Mouse (Mus musculus): ENCODE results near the gene Prdm15. TPM values are rescaled to one million over a fixed set of nuclear protein-coding genes. Genes with fewer than 3 reads are reported as not detected.
A peak's percentile ranks its signal among the peaks of the same experiment; 100 is the strongest.

Gene Prdm15
- polyA plus RNA-seq, 1 experiment from 2014 or later: 9.4 TPM

- DNase-seq (ENCODE audit: low spot score) (peak; percentile 84), ATAC-seq (ENCODE audit: low read depth) (peak; percentile 30; the same call in 1 of the 2 replicates)
- Histone ChIP-seq H3K9ac (ENCODE audit: low read depth, low read length) (no peak overlapping the region), H3K4me2 (ENCODE audit: low read depth, low read length) (no peak overlapping the region), H3K27ac (replicated peaks; ENCODE audit: low read depth, low read length) (no peak overlapping the region), H3K4me3 (ENCODE audit: low read depth, low read length) (no peak overlapping the region), H3K27me3 (replicated peaks; ENCODE audit: control insufficient read depth, insufficient read depth, low read length) (no peaks in the 10 kb centered on the region), H3K4me1 (ENCODE audit: control insufficient read depth, insufficient read depth, low read length) (no peaks in the 10 kb centered on the region), H3K9me3 (ENCODE audit: control insufficient read depth, low read length) (no peaks in the 10 kb centered on the region), H3K36me3 (ENCODE audit: control insufficient read depth, insufficient read depth, low read length) (peaks cover 95% of the 10 kb centered on the region)
- WGBS: 81% methylated on average over 7 of the region's 7 CpGs
These were observed 46.7 kb downstream of the Prdm15 start for GRCm38 (mm10) chr16:97804680-97805547.

GRCm38 (mm10) chr16:97797950-97798869, 53.4 kb downstream of the Prdm15 start:
- no peak overlapping the region for H3K9ac ChIP-seq (ENCODE audit: low read depth, low read length)
- no peak for DNase-seq (ENCODE audit: low spot score)
- no peak for ATAC-seq (ENCODE audit: low read depth)
- H3K4me3 ChIP-seq (ENCODE audit: low read depth, low read length): no peak overlapping the region
- H3K4me2 ChIP-seq (ENCODE audit: low read depth, low read length): no peak overlapping the region
- no peaks in the 10 kb centered on the region for H3K27me3 ChIP-seq (replicated peaks; ENCODE audit: control insufficient read depth, insufficient read depth, low read length)
- H3K36me3 ChIP-seq (ENCODE audit: control insufficient read depth, insufficient read depth, low read length): peaks cover 91% of the 10 kb centered on the region
- WGBS: 91% methylated on average over 7 of the region's 7 CpGs
- H3K9me3 ChIP-seq (ENCODE audit: control insufficient read depth, low read length): no peaks in the 10 kb centered on the region
- H3K4me1 ChIP-seq (ENCODE audit: control insufficient read depth, insufficient read depth, low read length): no peaks in the 10 kb centered on the region
- no peak overlapping the region for H3K27ac ChIP-seq (replicated peaks; ENCODE audit: low read depth, low read length)

GRCm38 (mm10) chr16:97797212-97797611, 54.4 kb downstream of the Prdm15 start:
- H3K27me3 ChIP-seq (replicated peaks; ENCODE audit: control insufficient read depth, insufficient read depth, low read length): no peaks in the 10 kb centered on the region
- no peak overlapping the region for H3K4me2 ChIP-seq (ENCODE audit: low read depth, low read length)
- WGBS: 89% methylated on average over 3 of the region's 3 CpGs
- no peak overlapping the region for H3K4me3 ChIP-seq (ENCODE audit: low read depth, low read length)
- H3K9me3 ChIP-seq (ENCODE audit: control insufficient read depth, low read length): no peaks in the 10 kb centered on the region
- no peak overlapping the region for H3K27ac ChIP-seq (replicated peaks; ENCODE audit: low read depth, low read length)
- H3K36me3 ChIP-seq (ENCODE audit: control insufficient read depth, insufficient read depth, low read length): peaks cover 91% of the 10 kb centered on the region
- H3K9ac ChIP-seq (ENCODE audit: low read depth, low read length): no peak overlapping the region
- DNase-seq (ENCODE audit: low spot score): no peak
- no peak for ATAC-seq (ENCODE audit: low read depth)
- H3K4me1 ChIP-seq (ENCODE audit: control insufficient read depth, insufficient read depth, low read length): no peaks in the 10 kb centered on the region

GRCm38 (mm10) chr16:97794256-97794655, 57.4 kb downstream of the Prdm15 start:
- Histone ChIP-seq H3K4me1 (ENCODE audit: control insufficient read depth, insufficient read depth, low read length) (no peaks in the 10 kb centered on the region), H3K9ac (ENCODE audit: low read depth, low read length) (no peak overlapping the region), H3K4me3 (ENCODE audit: low read depth, low read length) (no peak overlapping the region), H3K27ac (replicated peaks; ENCODE audit: low read depth, low read length) (no peak overlapping the region), H3K9me3 (ENCODE audit: control insufficient read depth, low read length) (no peaks in the 10 kb centered on the region), H3K36me3 (ENCODE audit: control insufficient read depth, insufficient read depth, low read length) (peaks cover 67% of the 10 kb centered on the region), H3K4me2 (ENCODE audit: low read depth, low read length) (no peak overlapping the region), H3K27me3 (replicated peaks; ENCODE audit: control insufficient read depth, insufficient read depth, low read length) (no peaks in the 10 kb centered on the region)
- DNase-seq (ENCODE audit: low spot score) (no peak), ATAC-seq (ENCODE audit: low read depth) (no peak)
- WGBS: 91% methylated on average over 6 of the region's 6 CpGs

- no peak overlapping the region for H3K27ac ChIP-seq (replicated peaks; ENCODE audit: low read depth, low read length)
- H3K4me2 ChIP-seq (ENCODE audit: low read depth, low read length): no peak overlapping the region
- no peaks in the 10 kb centered on the region for H3K9me3 ChIP-seq (ENCODE audit: control insufficient read depth, low read length)
- H3K36me3 ChIP-seq (ENCODE audit: control insufficient read depth, insufficient read depth, low read length): no peaks in the 10 kb centered on the region
- H3K4me3 ChIP-seq (ENCODE audit: low read depth, low read length): no peak overlapping the region
- H3K27me3 ChIP-seq (replicated peaks; ENCODE audit: control insufficient read depth, insufficient read depth, low read length): no peaks in the 10 kb centered on the region
- no peak overlapping the region for H3K9ac ChIP-seq (ENCODE audit: low read depth, low read length)
- ATAC-seq (ENCODE audit: low read depth) (no peak), DNase-seq (ENCODE audit: low spot score) (no peak)
- no peaks in the 10 kb centered on the region for H3K4me1 ChIP-seq (ENCODE audit: control insufficient read depth, insufficient read depth, low read length)
- WGBS: 84% methylated on average over 5 of the region's 5 CpGs
These were observed 68.6 kb downstream of the Prdm15 start for GRCm38 (mm10) chr16:97783057-97783456.

GRCm38 (mm10) chr16:97778353-97779025, 73.2 kb downstream of the Prdm15 start:
- Histone ChIP-seq H3K27ac (replicated peaks; ENCODE audit: low read depth, low read length) (no peak overlapping the region), H3K27me3 (replicated peaks; ENCODE audit: control insufficient read depth, insufficient read depth, low read length) (no peaks in the 10 kb centered on the region), H3K4me2 (ENCODE audit: low read depth, low read length) (peak overlapping the region; percentile 41), H3K4me3 (ENCODE audit: low read depth, low read length) (peak overlapping the region; percentile 6; the same call in 1 of the 2 replicates), H3K9me3 (ENCODE audit: control insufficient read depth, low read length) (no peaks in the 10 kb centered on the region), H3K9ac (ENCODE audit: low read depth, low read length) (no peak overlapping the region), H3K4me1 (ENCODE audit: control insufficient read depth, insufficient read depth, low read length) (no peaks in the 10 kb centered on the region), H3K36me3 (ENCODE audit: control insufficient read depth, insufficient read depth, low read length) (no peaks in the 10 kb centered on the region)
- WGBS: 18% methylated on average over 15 of the region's 15 CpGs
- DNase-seq (ENCODE audit: low spot score) (peak; percentile 91), ATAC-seq (ENCODE audit: low read depth) (peak; percentile 97)

- 21% methylated on average over 3 of the region's 3 CpGs for WGBS
- ATAC-seq (ENCODE audit: low read depth): no peak
- peaks cover 46% of the 10 kb centered on the region for H3K27me3 ChIP-seq (replicated peaks; ENCODE audit: control insufficient read depth, insufficient read depth, low read length)
These were observed 85.1 kb downstream of the Prdm15 start for GRCm38 (mm10) chr16:97766501-97766900.

GRCm38 (mm10) chr16:97764626-97765025, 87.0 kb downstream of the Prdm15 start:
- Histone ChIP-seq H3K9me3 (ENCODE audit: control insufficient read depth, low read length) (no peaks in the 10 kb centered on the region), H3K4me3 (ENCODE audit: low read depth, low read length) (no peak overlapping the region), H3K27ac (replicated peaks; ENCODE audit: low read depth, low read length) (no peak overlapping the region), H3K9ac (ENCODE audit: low read depth, low read length) (no peak overlapping the region), H3K36me3 (ENCODE audit: control insufficient read depth, insufficient read depth, low read length) (no peaks in the 10 kb centered on the region), H3K4me1 (ENCODE audit: control insufficient read depth, insufficient read depth, low read length) (no peaks in the 10 kb centered on the region), H3K27me3 (replicated peaks; ENCODE audit: control insufficient read depth, insufficient read depth, low read length) (peaks cover 48% of the 10 kb centered on the region), H3K4me2 (ENCODE audit: low read depth, low read length) (no peak overlapping the region)
- ATAC-seq (ENCODE audit: low read depth) (no peak), DNase-seq (ENCODE audit: low spot score) (no peak)
- 44% methylated on average over 2 of the region's 2 CpGs for WGBS

More at GRCm38 (mm10) chr16:97766501-97766900, 85.1 kb downstream of the Prdm15 start:
- Histone ChIP-seq H3K9me3 (ENCODE audit: control insufficient read depth, low read length) (no peaks in the 10 kb centered on the region), H3K4me3 (ENCODE audit: low read depth, low read length) (no peak overlapping the region), H3K27ac (replicated peaks; ENCODE audit: low read depth, low read length) (no peak overlapping the region), H3K9ac (ENCODE audit: low read depth, low read length) (no peak overlapping the region), H3K4me2 (ENCODE audit: low read depth, low read length) (no peak overlapping the region), H3K4me1 (ENCODE audit: control insufficient read depth, insufficient read depth, low read length) (no peaks in the 10 kb centered on the region), H3K36me3 (ENCODE audit: control insufficient read depth, insufficient read depth, low read length) (no peaks in the 10 kb centered on the region)
- no peak for DNase-seq (ENCODE audit: low spot score)

Measured in embryonic facial prominence, embryonic 14.5 days (tissue).